Mouse (Mus musculus): ENCODE data around the gene Rusc2. TPM values are rescaled to one million over a fixed set of nuclear protein-coding genes. Genes with fewer than 3 reads are reported as not detected.

Gene Rusc2
- total and polyA plus RNA-seq, 3 experiments = 2.4 to 7.3 TPM; not detected in 1

DNA sequence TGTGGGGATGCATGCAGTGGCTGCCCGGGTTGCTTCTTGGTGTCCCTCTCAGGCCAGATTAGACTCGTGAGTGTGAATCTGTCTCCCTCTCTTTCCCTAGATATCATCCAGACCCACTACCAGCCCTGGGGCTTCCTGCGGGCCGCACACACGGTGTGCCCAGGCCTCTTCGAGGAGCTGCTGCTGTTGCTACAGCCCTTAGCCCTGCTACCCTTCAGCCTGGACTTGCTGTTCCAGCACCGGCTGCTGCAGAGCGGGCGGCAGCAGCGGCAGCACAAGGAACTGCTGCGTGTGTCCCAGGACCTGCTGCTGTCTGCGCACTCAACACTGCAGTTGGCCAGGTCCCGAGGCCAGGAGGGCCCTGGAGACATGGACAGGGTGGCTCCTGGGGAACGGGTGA lies 43.4 kb downstream of the Rusc2 start:
- no peak for DNase-seq (ENCODE audit: low read depth, low spot score)
- Histone ChIP-seq H3K36me3 (ENCODE audit: control insufficient read depth in 1 of 2, insufficient read depth in 2 of 2, low read length in 2 of 2) (peaks cover 0 to under 1% of the 10 kb centered on the region in 2 experiments; a peak in 3 of 4 replicates), H3K27me3 (ENCODE audit: control insufficient read depth in 1 of 2, insufficient read depth in 2 of 2, low read length in 2 of 2) (no peaks in the 10 kb centered on the region), H3K79me2 (ENCODE audit: control insufficient read depth, insufficient read depth, low read length, poor library complexity) (no peaks in the 10 kb centered on the region), H3K27ac (ENCODE audit: control insufficient read depth, low read depth, low read length) (no peak overlapping the region), H3K4me3 (ENCODE audit: control insufficient read depth in 1 of 2, insufficient read depth in 1 of 2, low read depth in 2 of 2, low read length in 2 of 2) (no peak overlapping the region), H3K4me1 (ENCODE audit: control insufficient read depth in 1 of 2, insufficient read depth in 2 of 2, low read length in 2 of 2) (peaks cover 0 to under 1% of the 10 kb centered on the region in 2 experiments; a peak in 2 of 4 replicates), H3K9me3 (replicated peaks; ENCODE audit: insufficient read depth, low read length) (no peaks in the 10 kb centered on the region), H3K9ac (ENCODE audit: control insufficient read depth, low read depth, low read length, poor library complexity, severe bottlenecking) (no peak overlapping the region)
- TF ChIP-seq HCFC1 (IDR thresholded peaks at IDR 0.05; ENCODE audit: low read depth, low read length) = no peak
- TF ChIP-seq POLR2AphosphoS5 (IDR thresholded peaks at IDR 0.05; ENCODE audit: borderline replicate concordance, low read depth, low read length) = no peak
- TF ChIP-seq TBP (IDR thresholded peaks at IDR 0.05; ENCODE audit: low read depth, low read length) = no peak
- TF ChIP-seq E2F4 (IDR thresholded peaks at IDR 0.05; ENCODE audit: borderline replicate concordance, low read depth, low read length) = no peak
- TF ChIP-seq MAZ (IDR thresholded peaks at IDR 0.05; ENCODE audit: low read depth, low read length) = no peak
- TF ChIP-seq NRF1 (IDR thresholded peaks at IDR 0.05; ENCODE audit: insufficient read depth, low read depth, low read length, poor library complexity, severe bottlenecking) = no peak
- TF ChIP-seq JUND (IDR thresholded peaks at IDR 0.05; ENCODE audit: low read depth, low read length) = no peak
- TF ChIP-seq GABPA (IDR thresholded peaks at IDR 0.05; ENCODE audit: low read depth, low read length) = no peak
- TF ChIP-seq USF1 (IDR thresholded peaks at IDR 0.05; ENCODE audit: low read depth, low read length) = no peak
- no peak for TF ChIP-seq RCOR1 (IDR thresholded peaks at IDR 0.05; ENCODE audit: low read depth, low read length)

GRCm38 (mm10) chr4:43425648-43426380 lies 44.0 kb downstream of the Rusc2 start:
- Histone ChIP-seq H3K27me3 (ENCODE audit: control insufficient read depth in 1 of 2, insufficient read depth in 2 of 2, low read length in 2 of 2) (no peaks in the 10 kb centered on the region), H3K4me1 (ENCODE audit: control insufficient read depth in 1 of 2, insufficient read depth in 2 of 2, low read length in 2 of 2) (no peaks in the 10 kb centered on the region), H3K27ac (ENCODE audit: control insufficient read depth, low read depth, low read length) (no peak overlapping the region), H3K9ac (ENCODE audit: control insufficient read depth, low read depth, low read length, poor library complexity, severe bottlenecking) (no peak overlapping the region), H3K36me3 (ENCODE audit: control insufficient read depth in 1 of 2, insufficient read depth in 2 of 2, low read length in 2 of 2) (no peaks in the 10 kb centered on the region; a peak in 1 of 4 replicates), H3K79me2 (ENCODE audit: control insufficient read depth, insufficient read depth, low read length, poor library complexity) (no peaks in the 10 kb centered on the region), H3K4me3 (ENCODE audit: control insufficient read depth in 1 of 2, insufficient read depth in 1 of 2, low read depth in 2 of 2, low read length in 2 of 2) (no peak overlapping the region), H3K9me3 (replicated peaks; ENCODE audit: insufficient read depth, low read length) (no peaks in the 10 kb centered on the region)
- no peak for DNase-seq (ENCODE audit: low read depth, low spot score)
- TF ChIP-seq SIN3A (IDR thresholded peaks at IDR 0.05; ENCODE audit: low read length) (no peak), BHLHE40 (IDR thresholded peaks at IDR 0.05; ENCODE audit: borderline replicate concordance, low read depth, low read length) (no peak), UBTF (IDR thresholded peaks at IDR 0.05; ENCODE audit: borderline replicate concordance, insufficient read depth, low read depth, low read length) (no peak), NRF1 (IDR thresholded peaks at IDR 0.05; ENCODE audit: insufficient read depth, low read depth, low read length, poor library complexity, severe bottlenecking) (no peak), E2F4 (IDR thresholded peaks at IDR 0.05; ENCODE audit: borderline replicate concordance, low read depth, low read length) (no peak), GABPA (IDR thresholded peaks at IDR 0.05; ENCODE audit: low read depth, low read length) (no peak), CTCF (IDR thresholded peaks at IDR 0.05 in 2 of 3, conservative IDR thresholded peaks at IDR 0.05 in 1 of 3; ENCODE audit: control insufficient read depth in 1 of 3, insufficient read depth in 1 of 3, low read depth in 2 of 3, low read length in 3 of 3, poor library complexity in 1 of 3, severe bottlenecking in 1 of 3) (no peak), TAL1 (IDR thresholded peaks at IDR 0.05; ENCODE audit: low read length) (no peak), MAZ (IDR thresholded peaks at IDR 0.05; ENCODE audit: low read depth, low read length) (no peak), POLR2A (IDR thresholded peaks at IDR 0.05; ENCODE audit: control insufficient read depth in 1 of 2, insufficient read depth in 1 of 2, low read depth in 1 of 2, low read length in 2 of 2, poor library complexity in 1 of 2) (no peak), ZNF384 (IDR thresholded peaks at IDR 0.05; ENCODE audit: low read depth, low read length) (no peak), NELFE (IDR thresholded peaks at IDR 0.05; ENCODE audit: low read depth, low read length) (no peak), MYC (IDR thresholded peaks at IDR 0.05; ENCODE audit: low read depth, low read length) (no peak), POLR2AphosphoS2 (IDR thresholded peaks at IDR 0.05; ENCODE audit: low read length) (no peak), CHD2 (IDR thresholded peaks at IDR 0.05; ENCODE audit: low read length) (no peak), TCF12 (IDR thresholded peaks at IDR 0.05; ENCODE audit: low read depth, low read length) (no peak), ZC3H11A (IDR thresholded peaks at IDR 0.05; ENCODE audit: low read depth, low read length) (no peak), GATA1 (IDR thresholded peaks at IDR 0.05; ENCODE audit: low read depth, low read length) (no peak), RCOR1 (IDR thresholded peaks at IDR 0.05; ENCODE audit: low read depth, low read length) (no peak)

All from MEL (cell line).